Mouse (Mus musculus): ENCODE data around the gene AC124108.1. TPM values are rescaled to one million over a fixed set of nuclear protein-coding genes. Genes with fewer than 3 reads are reported as not detected.

The AC124108.1 gene
- polyA plus RNA-seq, 1 experiment from 2014 or later: 4.4 TPM

MicroRNAs within 50 kb of the gene (microRNA counts, 519-probe panel; counts per million panel counts)
- microRNA mmu-miR-135b: 5,830 counts per million, percentile 73 among the panel's probes with 10 or more counts

Small RNA genes within 50 kb of the gene (microRNA-seq; reads per million reads assigned to microRNA genes)
- gene Mir135b: 16,830 reads per million, percentile 98 among the genes with 10 or more reads in this experiment

Other genes starting within 250 kb of the AC124108.1 start
- gene Slc45a3, start 228.5 kb upstream of the AC124108.1 start, polyA plus RNA-seq (2014; fragmentation: Nextera tagmentation; extraction: Ambion mirVana): 2.6 and 6.4 TPM in 2 replicates
- 14.4 and 17.1 TPM in 2 replicates for gene Elk4, start 183.8 kb upstream of the AC124108.1 start, polyA plus RNA-seq (2014; fragmentation: Nextera tagmentation; extraction: Ambion mirVana)
- 7.5 and 10.2 TPM in 2 replicates for gene Mfsd4a, start 123.4 kb upstream of the AC124108.1 start, polyA plus RNA-seq (2014; fragmentation: Nextera tagmentation; extraction: Ambion mirVana)
- 0.63 and 1.1 TPM in 2 replicates for gene Cdk18, start 51.8 kb upstream of the AC124108.1 start, polyA plus RNA-seq (2014; fragmentation: Nextera tagmentation; extraction: Ambion mirVana)
- 21.2 and 23.2 TPM in 2 replicates for gene Lemd1, start within 50 bp of the AC124108.1 start, polyA plus RNA-seq (2014; fragmentation: Nextera tagmentation; extraction: Ambion mirVana)
- gene Gm10188, start 38.3 kb downstream of the AC124108.1 start, polyA plus RNA-seq (2014; fragmentation: Nextera tagmentation; extraction: Ambion mirVana): 0.70 TPM in 1 of 2 replicates, not detected in the other
- 10.1 and 11.1 TPM in 2 replicates for gene Klhdc8a, start 107.2 kb downstream of the AC124108.1 start, polyA plus RNA-seq (2014; fragmentation: Nextera tagmentation; extraction: Ambion mirVana)
- gene Nuak2, start 124.7 kb downstream of the AC124108.1 start, polyA plus RNA-seq (2014; fragmentation: Nextera tagmentation; extraction: Ambion mirVana): 22.3 and 38.0 TPM in 2 replicates
- gene Tmcc2, start 199.8 kb downstream of the AC124108.1 start, polyA plus RNA-seq (2014; fragmentation: Nextera tagmentation; extraction: Ambion mirVana): 28.4 and 29.1 TPM in 2 replicates
- gene Dstyk, start 226.1 kb downstream of the AC124108.1 start, polyA plus RNA-seq (2014; fragmentation: Nextera tagmentation; extraction: Ambion mirVana): 10.6 and 11.4 TPM in 2 replicates